Mouse (Mus musculus) urinary bladder, adult 2 months (tissue): ENCODE data around the gene Ppargc1a. TPM values are rescaled to one million over a fixed set of nuclear protein-coding genes. Genes with fewer than 3 reads are reported as not detected.

Experiments used
- DNase-seq: peaks from one replicate; pipeline ENCODE4 v3.0.0; 2022; ENCODE audit warnings: low spot score
- polyA plus RNA-seq: library from polyadenylated mRNA; depleted of rRNA; stranded (reverse); fragments of >200 nt; gene quantifications from 2 replicates; pipeline ENCODE4 v1.2.3, GENCODE M21; 2012

Gene Ppargc1a
- polyA plus RNA-seq, 1 experiment, result 2.4 TPM

GRCm38 (mm10) chr5:51416377-51416776 lies 151.1 kb downstream of the Ppargc1a start:
- DNase-seq, result no peak

- DNase-seq, result no peak
These were observed 152.1 kb downstream of the Ppargc1a start for GRCm38 (mm10) chr5:51415456-51415855.

GRCm38 (mm10) chr5:51412303-51413117 lies 155.0 kb downstream of the Ppargc1a start:
- no peak for DNase-seq

- DNase-seq, result no peak
These were observed 157.5 kb downstream of the Ppargc1a start for GRCm38 (mm10) chr5:51410006-51410405.

GRCm38 (mm10) chr5:51406406-51406805 lies 161.1 kb downstream of the Ppargc1a start:
- DNase-seq, result no peak
